Comparison of ENCODE assay signal across 1 mouse cellular context in the genomic region with DNA sequence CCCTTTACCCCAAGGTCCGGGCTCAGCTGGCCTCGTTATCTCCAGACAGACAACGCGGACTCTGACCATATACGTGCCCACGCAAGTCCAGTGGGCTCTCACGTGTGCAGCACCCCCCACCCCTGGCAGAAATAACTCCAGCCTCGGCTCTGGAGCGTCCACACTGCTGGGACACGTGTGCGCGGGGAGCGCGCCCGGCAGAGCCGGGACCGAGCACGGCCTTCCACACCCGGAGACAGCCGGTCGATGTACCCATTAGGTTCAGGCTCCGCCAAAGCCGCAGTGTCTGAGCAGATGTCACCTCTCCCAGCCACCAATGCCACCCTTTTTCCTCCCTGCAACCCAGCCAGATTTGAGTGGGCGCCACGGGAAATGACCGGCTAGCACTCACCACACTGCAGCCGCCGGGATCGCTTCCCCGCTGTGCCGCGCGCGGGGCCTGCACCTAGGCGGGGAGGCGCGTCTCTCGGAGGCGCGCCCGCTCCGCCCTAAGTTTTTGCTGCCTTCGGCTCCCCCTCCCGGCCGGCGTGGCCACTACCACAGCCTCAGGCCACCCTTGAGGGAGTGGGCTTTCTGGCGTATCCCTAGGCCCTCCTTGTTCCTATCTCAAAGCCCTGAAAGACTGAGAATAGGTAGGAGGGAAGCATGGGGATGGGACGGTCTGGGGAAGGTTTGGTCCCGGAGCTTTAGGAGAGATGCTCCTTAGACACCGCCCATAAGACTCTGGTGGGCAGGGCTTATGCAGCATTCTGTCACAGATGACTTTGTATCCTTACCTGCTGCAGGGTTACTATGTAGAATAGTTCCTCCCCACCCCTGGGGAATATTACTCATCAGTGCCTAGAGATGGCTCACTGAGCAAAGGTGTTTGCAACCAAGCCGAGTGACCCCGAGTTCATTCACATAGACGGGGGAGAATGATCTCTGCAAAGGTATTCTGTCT.
TF ChIP-seq lines count a peak whose summit lies in the region.

A gene (minus strand): TSS at position 715 of the 943 bp plus-strand sequence.

TF ChIP-seq in MEL, 35 proteins besides CTCF, POLR2A, EP300 and RAD21 (continued from another document):
- TF ChIP-seq RCOR1 (IDR thresholded peaks at IDR 0.05; ENCODE audit: low read depth, low read length): no peak
- 0 out of 4 replicates have a peak, but pooled peaks of 1 of the 2 experiments have one; percentile 12 for TF ChIP-seq USF2 (IDR thresholded peaks at IDR 0.05; ENCODE audit: borderline replicate concordance in 1 of 2, insufficient read depth in 1 of 2, low read depth in 1 of 2, low read length in 2 of 2)
- 0 out of 2 replicates have a peak, but pooled peaks have one; percentile 6 for TF ChIP-seq ELF1 (IDR thresholded peaks at IDR 0.05; ENCODE audit: low read depth, low read length)
- TF ChIP-seq SMC3 (IDR thresholded peaks at IDR 0.05; ENCODE audit: low read depth, low read length): peak; percentile 52
- TF ChIP-seq POLR2AphosphoS2 (IDR thresholded peaks at IDR 0.05; ENCODE audit: low read length): peak; percentile 88
- 0 out of 2 replicates have a peak, but pooled peaks have one; percentile 37 for TF ChIP-seq TBP (IDR thresholded peaks at IDR 0.05; ENCODE audit: low read depth, low read length)
- no peak for TF ChIP-seq ZNF384 (IDR thresholded peaks at IDR 0.05; ENCODE audit: low read depth, low read length)
- TF ChIP-seq GABPA (IDR thresholded peaks at IDR 0.05; ENCODE audit: low read depth, low read length): no peak
- no peak for TF ChIP-seq CHD1 (IDR thresholded peaks at IDR 0.05; ENCODE audit: low read depth, low read length)
- peak; percentile 75 for TF ChIP-seq MYC (IDR thresholded peaks at IDR 0.05; ENCODE audit: low read depth, low read length)
- no peak for TF ChIP-seq CHD2 (IDR thresholded peaks at IDR 0.05; ENCODE audit: low read length)
- peak; percentile 78 for TF ChIP-seq MAX (IDR thresholded peaks at IDR 0.05; ENCODE audit: low read length)
- peak; percentile 33; the same call in 1 of the 2 replicates for TF ChIP-seq ZC3H11A (IDR thresholded peaks at IDR 0.05; ENCODE audit: low read depth, low read length)
- TF ChIP-seq JUND (IDR thresholded peaks at IDR 0.05; ENCODE audit: low read depth, low read length): no peak
- no peak for TF ChIP-seq E2F4 (IDR thresholded peaks at IDR 0.05; ENCODE audit: borderline replicate concordance, low read depth, low read length)
- no peak for TF ChIP-seq BHLHE40 (IDR thresholded peaks at IDR 0.05; ENCODE audit: borderline replicate concordance, low read depth, low read length)
- TF ChIP-seq MAFK (IDR thresholded peaks at IDR 0.05; ENCODE audit: borderline replicate concordance, low read depth, low read length): no peak
